Mouse (Mus musculus) forebrain, embryonic 12.5 days (tissue): ENCODE results near the gene Gen1. TPM values are rescaled to one million over a fixed set of nuclear protein-coding genes. Genes with fewer than 3 reads are reported as not detected.

Experiments used
- ATAC-seq: fragments of 200-750 bp; cut with Nextera tagmentation; 2 replicates; pipeline ENCODE4 v1.8.0; 2017; ENCODE audit warnings: moderate TSS enrichment; ENCODE audit not compliant: low FRiP score
- H3K27ac ChIP-seq: fragments of 300-500 bp; sonication (generic); 2 replicates; pipeline ENCODE4 v1.5.1; 2016; ENCODE audit warnings: mild to moderate bottlenecking
- H3K27me3 ChIP-seq: fragments of 300-500 bp; sonication (generic); 2 replicates; pipeline ENCODE4 v1.6.1; 2016; ENCODE audit warnings: mild to moderate bottlenecking
- H3K36me3 ChIP-seq: fragments of 300-500 bp; sonication (generic); replicated peaks from 2 replicates; pipeline ENCODE4 v1.6.1; 2016; ENCODE audit warnings: mild to moderate bottlenecking
- H3K4me1 ChIP-seq: fragments of 300-500 bp; sonication (generic); 2 replicates; pipeline ENCODE4 v1.6.1; 2016
- H3K4me2 ChIP-seq: fragments of 300-500 bp; sonication (generic); 2 replicates; pipeline ENCODE4 v1.6.1; 2016; ENCODE audit warnings: mild to moderate bottlenecking, moderate library complexity
- H3K4me3 ChIP-seq: fragments of 300-500 bp; sonication (generic); replicated peaks from 2 replicates; pipeline ENCODE4 v1.5.1; 2016; ENCODE audit warnings: mild to moderate bottlenecking
- H3K9ac ChIP-seq: fragments of 300-500 bp; sonication (generic); 2 replicates; pipeline ENCODE4 v1.6.1; 2016; ENCODE audit warnings: mild to moderate bottlenecking
- H3K9me3 ChIP-seq: fragments of 300-500 bp; sonication (generic); 2 replicates; pipeline ENCODE4 v1.6.1; 2016
- WGBS: fragments of 180-500 bp; shearing (Covaris S2); methylation state at CpG from one replicate; pipeline ENCODE4 v1.1.7; 2016; 5-methylcytosine and 5-hydroxymethylcytosine counted together
- polyA plus RNA-seq: library from polyadenylated mRNA; unstranded; fragments of >200 nt; fragmentation: Nextera tagmentation; extraction: Ambion mirVana; gene quantifications from 2 replicates; pipeline ENCODE4 v1.2.1, GENCODE M21; 2016

Gene Gen1
- polyA plus RNA-seq, 1 experiment from 2014 or later = 16.2 TPM

DNA sequence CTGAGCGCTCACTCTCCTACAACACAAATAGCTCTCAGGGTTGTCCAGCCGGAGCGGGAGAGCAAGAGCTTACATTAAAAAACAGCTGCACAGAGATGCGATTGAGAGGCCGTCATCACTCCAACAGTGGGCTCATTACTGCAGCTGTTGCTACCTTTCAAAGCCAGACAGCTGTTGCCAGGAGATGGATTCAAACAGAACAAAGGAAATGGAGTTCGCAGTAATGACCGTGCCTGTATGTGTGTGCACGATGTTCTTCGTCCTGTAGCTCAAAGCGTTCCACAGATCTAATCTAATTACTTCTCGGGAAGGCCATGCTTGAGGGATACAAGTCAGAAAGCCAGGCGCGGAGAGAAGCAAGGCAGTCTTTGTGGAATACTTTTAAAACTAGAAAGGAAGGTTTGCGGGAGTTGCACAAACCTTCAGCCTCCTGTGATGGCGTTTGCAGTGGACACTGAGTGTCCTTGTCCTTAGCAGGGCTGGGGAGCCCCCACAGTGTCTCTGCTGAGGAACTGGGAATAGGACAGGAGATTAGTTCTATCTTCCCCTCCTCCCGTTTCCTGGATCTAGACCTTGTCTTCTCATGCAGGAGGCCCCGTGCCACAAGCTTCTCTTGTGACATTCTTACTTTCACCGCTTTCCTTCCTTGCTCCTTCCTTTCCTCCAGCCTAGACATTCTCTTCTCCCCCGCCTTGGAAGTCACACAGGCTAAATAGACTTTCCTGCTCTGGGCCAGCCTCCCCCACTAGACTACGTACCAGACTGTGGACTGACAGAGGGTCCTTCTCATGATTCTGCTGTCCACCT is 43.9 kb downstream of the Gen1 start:
- H3K4me3 ChIP-seq = no peak overlapping the region
- WGBS = 41% methylated on average over 20 of the region's 20 CpGs
- peaks cover 15% of the 10 kb centered on the region for H3K4me1 ChIP-seq
- no peaks in the 10 kb centered on the region for H3K9me3 ChIP-seq
- no peak overlapping the region for H3K4me2 ChIP-seq
- H3K9ac ChIP-seq = no peak overlapping the region
- peak; percentile 64 for ATAC-seq
- no peaks in the 10 kb centered on the region for H3K27me3 ChIP-seq
- H3K36me3 ChIP-seq = no peaks in the 10 kb centered on the region
- H3K27ac ChIP-seq = peak overlapping the region; percentile 36; the same call in 1 of the 2 replicates

GRCm38 (mm10) chr12:11217726-11218250 is 47.8 kb downstream of the Gen1 start:
- ATAC-seq = no peak
- no peak overlapping the region for H3K4me2 ChIP-seq
- no peaks in the 10 kb centered on the region for H3K9me3 ChIP-seq
- no peak overlapping the region for H3K9ac ChIP-seq
- H3K4me3 ChIP-seq = no peak overlapping the region
- no peaks in the 10 kb centered on the region for H3K27me3 ChIP-seq
- H3K36me3 ChIP-seq = no peaks in the 10 kb centered on the region
- peaks cover 9% of the 10 kb centered on the region for H3K4me1 ChIP-seq
- H3K27ac ChIP-seq = no peak overlapping the region
- 83% methylated on average over 7 of the region's 7 CpGs for WGBS

- Histone ChIP-seq H3K36me3 (no peaks in the 10 kb centered on the region), H3K9ac (no peak overlapping the region), H3K27ac (no peak overlapping the region), H3K9me3 (no peaks in the 10 kb centered on the region), H3K4me3 (no peak overlapping the region), H3K4me1 (peaks cover 3% of the 10 kb centered on the region), H3K4me2 (no peak overlapping the region), H3K27me3 (no peaks in the 10 kb centered on the region)
- 56% methylated on average over 3 of the region's 3 CpGs for WGBS
- ATAC-seq = no peak
Measured at GRCm38 (mm10) chr12:11216454-11216853, 49.1 kb downstream of the Gen1 start.

GRCm38 (mm10) chr12:11215555-11215954 is 50.0 kb downstream of the Gen1 start:
- Histone ChIP-seq H3K4me3 (no peak overlapping the region), H3K9ac (no peak overlapping the region), H3K9me3 (no peaks in the 10 kb centered on the region), H3K4me2 (no peak overlapping the region), H3K27me3 (no peaks in the 10 kb centered on the region), H3K36me3 (no peaks in the 10 kb centered on the region), H3K4me1 (no peaks in the 10 kb centered on the region), H3K27ac (no peak overlapping the region)
- 88% methylated on average over 2 of the region's 2 CpGs for WGBS
- ATAC-seq = no peak

DNA sequence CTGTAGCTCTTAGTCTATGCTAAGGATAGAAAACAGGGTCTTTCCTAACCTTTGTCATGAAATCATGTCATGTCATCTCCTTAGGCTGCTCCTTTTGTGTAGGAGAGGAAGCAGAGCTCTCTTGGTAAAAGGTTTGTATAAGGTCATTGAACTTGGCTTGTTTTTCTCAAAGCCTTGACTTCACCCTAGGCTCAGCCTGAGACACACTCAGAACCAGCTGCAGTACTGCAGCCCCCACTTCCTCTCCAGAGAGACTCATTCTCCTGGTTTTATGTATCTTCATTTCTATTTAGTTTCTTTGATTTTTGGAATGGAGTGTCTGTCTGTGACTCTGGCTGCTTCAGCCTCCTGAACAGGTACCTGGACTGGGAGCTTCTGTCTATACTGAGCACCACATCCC is 50.8 kb downstream of the Gen1 start:
- no peak overlapping the region for H3K4me2 ChIP-seq
- H3K9ac ChIP-seq = no peak overlapping the region
- no peak for ATAC-seq
- no peaks in the 10 kb centered on the region for H3K4me1 ChIP-seq
- H3K27ac ChIP-seq = no peak overlapping the region
- H3K9me3 ChIP-seq = no peaks in the 10 kb centered on the region
- no peaks in the 10 kb centered on the region for H3K36me3 ChIP-seq
- no peaks in the 10 kb centered on the region for H3K27me3 ChIP-seq
- no peak overlapping the region for H3K4me3 ChIP-seq

DNA sequence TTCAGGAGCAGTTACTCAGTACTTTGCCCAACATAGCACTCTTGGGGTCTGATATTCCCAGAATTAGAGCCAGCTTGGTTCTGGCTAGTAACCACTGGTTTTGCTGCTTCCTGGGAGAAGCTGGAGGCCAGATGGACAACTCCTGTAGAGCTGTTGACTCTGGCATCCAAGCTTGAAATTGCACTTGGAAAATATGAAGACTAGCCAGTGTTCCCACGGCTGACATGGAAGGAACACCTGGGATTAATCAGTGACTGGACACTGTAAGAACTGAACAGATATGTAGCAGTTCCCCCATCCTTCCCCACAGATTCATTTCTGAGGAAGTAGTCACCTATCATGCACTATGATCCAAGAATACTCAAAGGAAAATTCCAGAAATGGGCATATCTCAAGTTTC is 52.7 kb downstream of the Gen1 start:
- WGBS = 87% methylated on average over 1 of the region's 1 CpGs

DNA sequence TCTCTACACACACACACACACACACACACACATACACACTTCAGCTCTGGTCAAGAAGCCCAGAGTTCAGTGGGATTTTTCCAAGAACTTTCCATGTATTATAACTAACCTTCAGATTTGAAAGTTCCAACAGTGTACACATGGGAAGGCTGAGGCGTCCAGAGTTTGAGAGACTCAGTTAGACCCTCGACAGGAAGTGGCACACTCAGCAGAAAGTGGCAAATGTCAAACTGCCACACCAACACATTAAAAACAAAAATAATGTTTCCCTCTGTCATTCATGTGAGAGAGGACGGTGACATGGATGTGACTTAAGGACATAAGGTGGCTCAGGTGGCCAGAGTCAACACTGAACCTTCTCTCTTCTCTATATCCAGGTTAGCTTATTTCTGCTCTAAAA is 55.2 kb downstream of the Gen1 start:
- H3K9ac ChIP-seq = no peak overlapping the region
- ATAC-seq = no peak
- 87% methylated on average over 3 of the region's 3 CpGs for WGBS
- no peak overlapping the region for H3K27ac ChIP-seq
- H3K9me3 ChIP-seq = no peaks in the 10 kb centered on the region
- no peak overlapping the region for H3K4me2 ChIP-seq
- no peak overlapping the region for H3K4me3 ChIP-seq
- H3K27me3 ChIP-seq = no peaks in the 10 kb centered on the region
- H3K4me1 ChIP-seq = peaks cover 9% of the 10 kb centered on the region
- no peaks in the 10 kb centered on the region for H3K36me3 ChIP-seq

More for the DNA sequence above, 52.7 kb downstream of the Gen1 start:
- no peak overlapping the region for H3K9ac ChIP-seq
- H3K4me2 ChIP-seq = no peak overlapping the region
- ATAC-seq = no peak
- H3K27ac ChIP-seq = no peak overlapping the region
- no peaks in the 10 kb centered on the region for H3K27me3 ChIP-seq
- H3K36me3 ChIP-seq = no peaks in the 10 kb centered on the region
- no peak overlapping the region for H3K4me3 ChIP-seq
- H3K4me1 ChIP-seq = peaks cover 9% of the 10 kb centered on the region
- H3K9me3 ChIP-seq = no peaks in the 10 kb centered on the region

- Histone ChIP-seq H3K9ac (no peak overlapping the region), H3K36me3 (no peaks in the 10 kb centered on the region), H3K9me3 (no peaks in the 10 kb centered on the region), H3K4me1 (peaks cover 9% of the 10 kb centered on the region), H3K27ac (no peak overlapping the region), H3K4me3 (no peak overlapping the region), H3K27me3 (no peaks in the 10 kb centered on the region), H3K4me2 (no peak overlapping the region)
- no peak for ATAC-seq
- WGBS = 62% methylated on average over 5 of the region's 5 CpGs
Measured at GRCm38 (mm10) chr12:11209636-11210035, 56.0 kb downstream of the Gen1 start.

- 45% methylated on average over 5 of the region's 5 CpGs for WGBS
- H3K36me3 ChIP-seq = no peaks in the 10 kb centered on the region
- peak; percentile 27; the same call in 1 of the 2 replicates for ATAC-seq
Measured at GRCm38 (mm10) chr12:11208872-11209271, 56.7 kb downstream of the Gen1 start, which contains the start of gene Msgn1. Gene Msgn1, minus strand, starts transcription at chr12:11208972.

GRCm38 (mm10) chr12:11206321-11206720 is 59.3 kb downstream of the Gen1 start:
- Histone ChIP-seq H3K9me3 (no peaks in the 10 kb centered on the region), H3K9ac (no peak overlapping the region), H3K27me3 (no peaks in the 10 kb centered on the region), H3K4me1 (peaks cover 9% of the 10 kb centered on the region), H3K27ac (no peak overlapping the region), H3K4me2 (no peak overlapping the region), H3K36me3 (no peaks in the 10 kb centered on the region), H3K4me3 (no peak overlapping the region)
- ATAC-seq = no peak
- 59% methylated on average over 4 of the region's 4 CpGs for WGBS

More at GRCm38 (mm10) chr12:11208872-11209271, 56.7 kb downstream of the Gen1 start, which contains the start of gene Msgn1:
- Histone ChIP-seq H3K9ac (no peak within 1 kb of the TSS), H3K27me3 (no peaks in the 10 kb centered on the region), H3K4me3 (no peak within 1 kb of the TSS), H3K27ac (no peak within 1 kb of the TSS), H3K9me3 (no peaks in the 10 kb centered on the region), H3K4me1 (peaks cover 9% of the 10 kb centered on the region), H3K4me2 (no peak within 1 kb of the TSS)

DNA sequence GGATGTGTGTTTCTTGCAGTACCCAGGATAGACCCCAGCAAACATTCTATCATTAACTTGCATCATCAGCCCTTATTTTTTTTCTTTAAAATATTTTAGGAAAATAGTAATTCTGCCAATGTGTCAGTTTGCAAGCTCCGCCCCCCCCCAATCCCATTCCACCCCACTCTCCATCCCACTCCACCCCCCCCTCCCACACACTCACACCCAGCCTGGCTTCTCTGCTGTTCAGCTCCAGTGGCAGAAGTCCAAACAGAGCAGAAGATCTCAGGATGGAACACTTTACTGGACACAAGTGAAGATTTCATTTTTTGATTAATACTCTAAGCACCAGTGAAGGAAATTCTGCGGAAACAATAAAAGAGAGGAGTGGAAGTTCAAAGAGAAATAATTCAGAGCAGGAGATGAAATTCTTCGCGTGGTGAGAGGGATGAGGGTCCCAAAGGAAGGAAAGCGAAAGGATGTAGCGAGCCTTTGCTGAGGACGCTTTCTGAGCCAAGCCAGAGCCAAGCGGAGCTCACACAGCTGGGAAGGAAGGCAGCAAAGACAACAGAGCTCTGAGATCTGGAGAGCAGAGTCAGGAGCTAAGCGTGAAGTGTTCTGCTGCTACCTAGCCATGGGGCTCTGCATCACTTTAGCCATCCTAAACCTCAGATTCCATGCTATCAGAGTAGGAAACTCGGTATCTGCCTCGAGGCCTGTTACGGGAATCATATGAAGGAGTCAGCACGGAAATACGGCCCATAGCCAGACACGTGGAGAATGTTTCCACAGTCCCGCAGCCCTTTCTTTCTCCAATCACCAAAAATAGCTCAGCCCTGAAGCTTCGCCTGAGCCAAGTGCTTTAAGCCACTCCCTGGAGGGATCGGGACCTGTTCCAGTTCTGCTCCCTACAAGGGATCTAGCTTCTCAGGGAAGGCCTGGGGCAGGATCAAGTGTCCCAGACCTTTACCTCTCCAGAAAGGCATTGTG is 61.6 kb downstream of the Gen1 start:
- no peak overlapping the region for H3K9ac ChIP-seq

GRCm38 (mm10) chr12:11202476-11202875 is 63.1 kb downstream of the Gen1 start:
- Histone ChIP-seq H3K9ac (no peak overlapping the region), H3K9me3 (no peaks in the 10 kb centered on the region), H3K4me3 (no peak overlapping the region), H3K27me3 (no peaks in the 10 kb centered on the region), H3K27ac (no peak overlapping the region), H3K4me2 (no peak overlapping the region), H3K36me3 (no peaks in the 10 kb centered on the region), H3K4me1 (peaks cover 6% of the 10 kb centered on the region; the same call in 1 of the 2 replicates)
- ATAC-seq = no peak
- 92% methylated on average over 8 of the region's 8 CpGs for WGBS

More for the DNA sequence above, 61.6 kb downstream of the Gen1 start:
- H3K36me3 ChIP-seq = no peaks in the 10 kb centered on the region
- 84% methylated on average over 18 of the region's 18 CpGs for WGBS
- H3K4me1 ChIP-seq = peaks cover 5% of the 10 kb centered on the region
- ATAC-seq = no peak
- no peaks in the 10 kb centered on the region for H3K27me3 ChIP-seq
- no peak overlapping the region for H3K4me3 ChIP-seq
- H3K9me3 ChIP-seq = no peaks in the 10 kb centered on the region
- no peak overlapping the region for H3K4me2 ChIP-seq
- no peak overlapping the region for H3K27ac ChIP-seq
